Mouse (Mus musculus) embryonic facial prominence, embryonic 15.5 days (tissue): ENCODE data around the gene Ifi27l2b. TPM values are rescaled to one million over a fixed set of nuclear protein-coding genes. Genes with fewer than 3 reads are reported as not detected.

Experiments used
- ATAC-seq: fragments of 200-750 bp; cut with Nextera tagmentation; 2 replicates; pipeline ENCODE4 v1.8.0; 2017; ENCODE audit warnings: low read depth, moderate TSS enrichment; ENCODE audit not compliant: insufficient number of reproducible peaks, low FRiP score, low TSS enrichment
- H3K27ac ChIP-seq: fragments of 300-500 bp; sonication (generic); replicated peaks from 2 replicates; pipeline ENCODE4 v1.5.1; 2015; ENCODE audit warnings: mild to moderate bottlenecking, inconsistent platforms
- H3K27me3 ChIP-seq: fragments of 300-500 bp; sonication (generic); 2 replicates; pipeline ENCODE4 v1.6.1; 2015; ENCODE audit warnings: inconsistent platforms
- H3K36me3 ChIP-seq: fragments of 300-500 bp; sonication (generic); 2 replicates; pipeline ENCODE4 v1.6.1; 2015; ENCODE audit warnings: mild to moderate bottlenecking, inconsistent platforms
- H3K4me1 ChIP-seq: fragments of 300-500 bp; sonication (generic); 2 replicates; pipeline ENCODE4 v1.6.1; 2015; ENCODE audit warnings: inconsistent platforms
- H3K4me2 ChIP-seq: fragments of 300-500 bp; sonication (generic); replicated peaks from 2 replicates; pipeline ENCODE4 v1.6.1; 2015; ENCODE audit warnings: mild to moderate bottlenecking, inconsistent platforms
- H3K4me3 ChIP-seq: fragments of 300-500 bp; sonication (generic); replicated peaks from 2 replicates; pipeline ENCODE4 v1.5.1; 2015; ENCODE audit warnings: mild to moderate bottlenecking, inconsistent platforms
- H3K9ac ChIP-seq: fragments of 300-500 bp; sonication (generic); 2 replicates; pipeline ENCODE4 v1.6.1; 2015; ENCODE audit warnings: inconsistent platforms
- H3K9me3 ChIP-seq: fragments of 300-500 bp; sonication (generic); replicated peaks from 2 replicates; pipeline ENCODE4 v1.6.1; 2016; ENCODE audit warnings: inconsistent platforms
- WGBS: fragments of 180-500 bp; shearing (Covaris S2); methylation state at CpG from one replicate; pipeline ENCODE4 v1.1.7; 2015; 5-methylcytosine and 5-hydroxymethylcytosine counted together
- polyA plus RNA-seq: library from polyadenylated mRNA; unstranded; fragments of >200 nt; fragmentation: Nextera tagmentation; extraction: Ambion mirVana; gene quantifications from 2 replicates; pipeline ENCODE4 v1.2.1, GENCODE M21; 2015

Ifi27l2b gene
- polyA plus RNA-seq, 1 experiment from 2014 or later = 0.15 TPM

DNA sequence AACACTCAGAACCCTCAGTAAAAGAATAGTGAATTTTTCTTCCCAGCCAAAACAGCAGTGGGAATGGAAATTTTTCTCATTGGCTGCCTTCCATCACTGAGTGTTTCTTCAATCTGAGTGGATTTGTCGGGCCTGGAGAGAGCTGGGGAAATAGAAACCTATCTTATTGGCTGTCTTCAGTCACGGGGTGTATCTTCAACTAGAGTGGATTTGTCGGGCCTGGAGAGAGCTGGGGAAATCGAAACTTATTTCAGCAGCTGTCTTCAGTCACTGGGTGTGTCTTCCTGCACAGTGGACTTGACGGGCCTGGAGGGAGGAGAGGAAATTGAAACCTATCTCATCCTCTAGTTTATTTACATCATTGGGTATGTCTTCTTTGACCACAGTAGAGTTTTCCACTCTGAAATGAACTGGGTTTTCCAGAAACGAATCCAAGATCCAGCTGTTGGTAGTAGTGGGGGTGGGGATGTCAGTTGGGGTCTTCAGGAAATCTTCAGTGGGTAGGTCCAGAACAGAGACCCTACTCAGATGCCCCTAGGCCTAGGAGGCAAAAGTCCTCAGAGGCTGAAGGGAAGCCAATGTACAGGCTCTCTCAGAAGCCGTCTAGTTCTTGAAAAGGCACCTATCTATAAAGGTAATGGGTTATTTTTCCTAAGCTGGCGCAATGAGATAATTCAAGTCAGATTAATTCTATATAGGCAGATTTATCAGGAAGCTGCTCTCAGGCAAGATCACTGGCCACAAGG lies 22.9 kb downstream of the Ifi27l2b start, which contains the start of gene Ifi27:
Gene Ifi27 (plus strand): TSS at position 226 of the 746 bp plus-strand sequence.
- peak within 1 kb of the TSS; percentile 41 for H3K4me2 ChIP-seq
- no peaks in the 10 kb centered on the region for H3K27me3 ChIP-seq
- no peaks in the 10 kb centered on the region for H3K4me1 ChIP-seq
- 0 out of 2 replicates have a peak within 1 kb of the TSS, but pooled peaks have one; percentile 9 for H3K9ac ChIP-seq
- H3K36me3 ChIP-seq = no peaks in the 10 kb centered on the region
- ATAC-seq = peak; percentile 89
- 43% methylated on average over 8 of the region's 8 CpGs for WGBS
- H3K4me3 ChIP-seq = peak within 1 kb of the TSS; percentile 38
- H3K27ac ChIP-seq = 0 out of 2 replicates have a peak within 1 kb of the TSS, but pooled peaks have one; percentile 8
- H3K9me3 ChIP-seq = no peaks in the 10 kb centered on the region

- no peaks in the 10 kb centered on the region for H3K4me1 ChIP-seq
- no peaks in the 10 kb centered on the region for H3K27me3 ChIP-seq
- H3K27ac ChIP-seq = no peak overlapping the region
- no peak overlapping the region for H3K9ac ChIP-seq
- WGBS = 87% methylated on average over 2 of the region's 2 CpGs
- no peak for ATAC-seq
- H3K4me2 ChIP-seq = no peak overlapping the region
- no peaks in the 10 kb centered on the region for H3K9me3 ChIP-seq
- no peak overlapping the region for H3K4me3 ChIP-seq
- no peaks in the 10 kb centered on the region for H3K36me3 ChIP-seq
Observed at GRCm38 (mm10) chr12:103433430-103433829, 23.6 kb downstream of the Ifi27l2b start.

DNA sequence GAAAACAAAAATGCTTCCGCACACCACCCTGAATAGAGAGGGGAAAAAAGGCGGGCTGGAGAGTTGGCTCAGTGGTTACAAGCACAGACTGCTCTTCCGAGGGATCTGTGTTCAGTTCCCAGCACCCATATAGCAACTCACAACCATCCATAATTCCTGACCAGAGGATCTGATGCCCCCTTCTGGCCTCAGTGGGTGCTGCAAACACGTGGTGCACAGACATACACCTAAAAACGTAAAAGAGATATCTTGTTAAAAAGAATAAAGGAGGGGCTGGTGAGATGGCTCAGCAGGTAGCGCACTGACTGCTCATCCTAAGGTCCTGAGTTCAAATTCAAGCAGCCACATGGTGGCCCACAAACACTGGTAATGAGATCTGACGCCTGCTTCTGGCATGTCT lies 30.3 kb downstream of the Ifi27l2b start:
- 88% methylated on average over 7 of the region's 7 CpGs for WGBS
- no peak overlapping the region for H3K27ac ChIP-seq
- no peaks in the 10 kb centered on the region for H3K9me3 ChIP-seq
- ATAC-seq = no peak
- peaks cover 5% of the 10 kb centered on the region; the same call in 1 of the 2 replicates for H3K36me3 ChIP-seq
- H3K4me2 ChIP-seq = no peak overlapping the region
- H3K4me3 ChIP-seq = no peak overlapping the region
- H3K27me3 ChIP-seq = no peaks in the 10 kb centered on the region
- H3K4me1 ChIP-seq = peaks cover 22% of the 10 kb centered on the region
- no peak overlapping the region for H3K9ac ChIP-seq

DNA sequence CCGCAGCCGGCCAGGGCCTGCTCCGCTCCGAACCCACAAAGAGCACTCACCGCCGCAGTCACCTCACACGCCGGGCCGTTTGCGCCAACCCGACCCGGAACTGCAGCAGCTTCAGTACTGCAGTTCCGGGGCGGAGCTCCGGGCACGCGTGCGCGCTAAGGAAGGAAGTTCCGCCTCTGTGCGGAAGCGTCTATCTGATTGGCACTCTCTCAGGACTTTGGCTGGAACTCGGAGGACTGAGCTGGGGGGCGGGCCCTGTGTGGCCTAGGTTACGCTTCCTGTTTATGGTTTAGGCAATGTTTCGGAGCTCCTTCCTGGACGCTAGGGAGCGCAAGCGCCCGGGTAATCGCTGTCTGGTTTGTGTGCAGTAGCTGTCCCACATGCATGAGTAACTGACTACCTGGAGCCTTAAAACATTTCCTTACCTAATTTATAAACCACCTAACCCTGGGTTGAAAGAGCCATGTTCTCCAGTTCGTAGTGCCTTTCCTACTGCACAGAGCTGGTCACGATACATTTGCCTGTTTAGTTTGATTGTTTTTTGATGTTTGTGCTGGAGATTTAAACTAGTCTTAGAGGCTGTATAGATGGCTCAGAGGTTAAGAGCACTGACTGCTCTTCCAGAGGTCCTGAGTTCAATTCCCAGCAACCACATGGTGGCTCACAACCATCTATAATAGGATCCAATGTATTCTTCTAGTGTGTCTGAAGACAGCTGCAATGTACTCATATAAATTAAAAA lies 31.1 kb downstream of the Ifi27l2b start, which contains the start of gene Ddx24:
Gene Ddx24 (minus strand): TSS at position 102 of the 742 bp plus-strand sequence.
- Histone ChIP-seq H3K9me3 (no peaks in the 10 kb centered on the region), H3K4me3 (peak within 1 kb of the TSS; percentile 96), H3K4me2 (peak within 1 kb of the TSS; percentile 78), H3K36me3 (peaks cover 5% of the 10 kb centered on the region; the same call in 1 of the 2 replicates), H3K27me3 (no peaks in the 10 kb centered on the region), H3K9ac (peak within 1 kb of the TSS; percentile 93), H3K4me1 (peaks cover 27% of the 10 kb centered on the region), H3K27ac (peak within 1 kb of the TSS; percentile 58; the same call in 1 of the 2 replicates)
- ATAC-seq = peak; percentile 100
- WGBS = 2% methylated on average over 33 of the region's 33 CpGs

DNA sequence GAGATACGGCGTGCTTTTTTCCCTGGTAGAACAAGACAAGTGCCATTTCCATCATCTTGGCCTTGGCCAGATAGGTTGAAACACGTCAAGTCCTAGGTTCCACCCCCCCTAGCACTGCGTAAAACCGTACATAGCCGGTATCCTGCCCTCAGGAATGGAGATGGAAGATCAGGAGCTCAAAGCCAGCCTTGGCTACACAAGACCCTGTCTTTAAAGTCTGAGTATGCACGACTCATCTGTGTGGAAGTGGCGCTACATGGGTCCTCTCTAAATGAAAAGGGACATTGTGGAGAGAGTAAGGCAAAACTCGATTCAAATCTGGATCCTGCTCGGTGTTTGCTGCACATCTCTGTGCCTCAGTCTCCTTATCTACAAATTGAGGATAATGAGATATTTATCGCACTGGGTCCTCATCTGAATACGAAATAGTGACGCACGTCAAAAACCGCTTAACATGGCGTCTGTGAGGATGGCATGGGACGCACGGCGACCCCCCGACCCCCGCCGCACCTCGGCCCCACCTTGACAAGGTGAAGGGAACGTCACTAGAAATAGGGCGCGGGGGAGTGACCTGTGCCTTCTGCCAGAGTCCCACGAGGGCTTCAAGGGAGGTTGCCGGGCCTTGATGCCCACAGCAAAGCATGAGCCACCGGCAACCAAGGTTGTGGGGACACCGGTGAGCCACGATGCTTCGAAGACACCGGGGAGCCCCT lies 31.9 kb downstream of the Ifi27l2b start:
- Histone ChIP-seq H3K4me2 (peak overlapping the region; percentile 78), H3K4me3 (peak overlapping the region; percentile 96), H3K9me3 (no peaks in the 10 kb centered on the region), H3K9ac (peak overlapping the region; percentile 93), H3K27me3 (no peaks in the 10 kb centered on the region), H3K27ac (0 out of 2 replicates have a peak overlapping the region, but pooled peaks have one; percentile 29), H3K36me3 (peaks cover 5% of the 10 kb centered on the region; the same call in 1 of the 2 replicates), H3K4me1 (peaks cover 27% of the 10 kb centered on the region)
- peak; percentile 41 for ATAC-seq
- WGBS = 9% methylated on average over 33 of the region's 33 CpGs

- Histone ChIP-seq H3K9ac (no peak overlapping the region), H3K9me3 (no peaks in the 10 kb centered on the region), H3K4me1 (no peaks in the 10 kb centered on the region), H3K27ac (no peak overlapping the region), H3K36me3 (peaks cover 94% of the 10 kb centered on the region), H3K27me3 (no peaks in the 10 kb centered on the region), H3K4me2 (no peak overlapping the region), H3K4me3 (no peak overlapping the region)
- 91% methylated on average over 10 of the region's 10 CpGs for WGBS
- ATAC-seq = no peak
Observed at GRCm38 (mm10) chr12:103408144-103408543, 48.9 kb downstream of the Ifi27l2b start.

DNA sequence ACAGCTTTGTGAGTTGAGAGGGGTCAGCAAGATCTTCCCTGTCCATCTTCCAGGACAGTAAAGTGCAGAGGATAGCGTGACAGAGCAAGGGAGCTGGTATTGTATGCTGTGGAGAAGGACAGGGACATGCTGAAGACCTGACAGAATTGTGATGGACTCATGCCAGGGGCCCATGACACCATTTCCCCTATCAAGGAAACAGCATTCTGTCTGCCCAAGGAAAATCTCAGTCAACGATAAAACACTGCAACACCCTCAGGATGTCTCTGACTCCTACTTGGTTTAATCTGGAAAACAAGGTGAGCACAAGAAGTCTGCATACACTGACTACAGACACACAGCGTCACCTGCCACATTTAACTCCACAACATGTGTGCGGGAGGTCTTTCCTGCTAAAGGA lies 49.3 kb downstream of the Ifi27l2b start, which contains the start of gene 9330161L09Rik:
Gene 9330161L09Rik (minus strand): TSS at position 101 of the 400 bp plus-strand sequence.
- H3K9ac ChIP-seq = no peak within 1 kb of the TSS
- no peaks in the 10 kb centered on the region for H3K9me3 ChIP-seq
- H3K36me3 ChIP-seq = peaks cover 94% of the 10 kb centered on the region
- no peak within 1 kb of the TSS for H3K4me3 ChIP-seq
- H3K4me2 ChIP-seq = no peak within 1 kb of the TSS
- H3K4me1 ChIP-seq = no peaks in the 10 kb centered on the region
- 97% methylated on average over 4 of the region's 4 CpGs for WGBS
- H3K27ac ChIP-seq = no peak within 1 kb of the TSS
- ATAC-seq = no peak
- no peaks in the 10 kb centered on the region for H3K27me3 ChIP-seq

GRCm38 (mm10) chr12:103404131-103404530 lies 52.9 kb downstream of the Ifi27l2b start:
- Histone ChIP-seq H3K9me3 (no peaks in the 10 kb centered on the region), H3K4me1 (no peaks in the 10 kb centered on the region), H3K27ac (no peak overlapping the region), H3K36me3 (peaks cover 74% of the 10 kb centered on the region), H3K4me3 (no peak overlapping the region), H3K4me2 (no peak overlapping the region), H3K9ac (no peak overlapping the region), H3K27me3 (no peaks in the 10 kb centered on the region)
- no peak for ATAC-seq
- WGBS = 85% methylated on average over 18 of the region's 18 CpGs

Other genes starting within 250 kb of the Ifi27l2b start
- gene Prima1, start 215.1 kb downstream of the Ifi27l2b start, polyA plus RNA-seq = 0.43 and 0.68 TPM in 2 replicates
- gene Fam181a, start 146.2 kb downstream of the Ifi27l2b start, polyA plus RNA-seq = 0.20 TPM in 1 of 2 replicates, not detected in the other
- 7.5 and 10.1 TPM in 2 replicates for gene Asb2, start 101.2 kb downstream of the Ifi27l2b start, polyA plus RNA-seq
- gene Otub2, start 68.5 kb downstream of the Ifi27l2b start, polyA plus RNA-seq = 12.2 and 13.7 TPM in 2 replicates
- gene 9330161L09Rik, start 49.4 kb downstream of the Ifi27l2b start, polyA plus RNA-seq = 0.28 and 0.49 TPM in 2 replicates
- 103 and 105 TPM in 2 replicates for gene Ddx24, start 31.4 kb downstream of the Ifi27l2b start, polyA plus RNA-seq
- 72.9 and 77.5 TPM in 2 replicates for gene Ifi27, start 23.0 kb downstream of the Ifi27l2b start, polyA plus RNA-seq
- gene Ifi27l2a, start 13.5 kb downstream of the Ifi27l2b start, polyA plus RNA-seq = 19.0 and 23.0 TPM in 2 replicates
- 1.4 and 2.5 TPM in 2 replicates for gene Ppp4r4, start 75.1 kb upstream of the Ifi27l2b start, polyA plus RNA-seq
- 0.07 and 0.20 TPM in 2 replicates for gene Serpina10, start 174.2 kb upstream of the Ifi27l2b start, polyA plus RNA-seq
- 0.23 TPM in 1 of 2 replicates, not detected in the other for gene Serpina6, start 200.0 kb upstream of the Ifi27l2b start, polyA plus RNA-seq
- not detected in 2 replicates for gene Serpina16, start 218.9 kb upstream of the Ifi27l2b start, polyA plus RNA-seq
- not detected in 2 replicates for gene Serpina1f, start 238.3 kb upstream of the Ifi27l2b start, polyA plus RNA-seq